8 mouse cellular contexts compared by ENCODE assay signal in genomic region chr2:29889066-29889944, GRCm38 (mm10). TPM values are rescaled to one million over a fixed set of nuclear protein-coding genes. Genes with fewer than 3 reads are reported as not detected.
DNase-seq lines count a peak whose midpoint lies in the region; ATAC-seq lines count a peak whose summit lies in the region.

Gene Odf2 (plus strand): TSS chr2:29889221.

- H3K27ac ChIP-seq in heart, embryonic 14.5 days (replicated peaks in 1 of 2; ENCODE audit: control insufficient read depth in 1 of 2, insufficient read depth in 1 of 2, low read depth in 2 of 2, low read length in 2 of 2): peak within 1 kb of the TSS; percentile 72 to 84
- peak within 1 kb of the TSS; percentile 96 for H3K27ac ChIP-seq in liver, embryonic 13.5 days
- peak within 1 kb of the TSS; percentile 92 for H3K27ac ChIP-seq in stomach, embryonic 16.5 days (ENCODE audit: low read length)

- under 1% methylated on average over 51 of the region's 70 CpGs for WGBS in heart, embryonic 14.5 days
- 1% methylated on average over 70 of the region's 70 CpGs for WGBS in liver, embryonic 13.5 days (ENCODE audit: insufficient replicate concordance)
- WGBS in stomach, embryonic 16.5 days: 1% methylated on average over 70 of the region's 70 CpGs

- H3K27me3 ChIP-seq in heart, embryonic 14.5 days (ENCODE audit: control insufficient read depth, insufficient read depth, low read length): no peaks in the 10 kb centered on the region
- H3K27me3 ChIP-seq in liver, embryonic 13.5 days: peaks cover 10% of the 10 kb centered on the region
- no peaks in the 10 kb centered on the region for H3K27me3 ChIP-seq in stomach, embryonic 16.5 days (ENCODE audit: control insufficient read depth, insufficient read depth, low read length)

- DNase-seq in c-Kit-negative CD71-positive TER-119-positive erythroid progenitor cells, embryonic 14.5 days (ENCODE audit: low read depth, low spot score): peak; percentile 99
- peak; percentile 89 for DNase-seq in fibroblast of lung, adult 2 months (ENCODE audit: low read depth)
- peak; percentile 100 for DNase-seq in kidney, postnatal 14 days
- peak; percentile 100 for DNase-seq in liver, embryonic 13.5 days
- peak; percentile 100 for DNase-seq in neural tube, embryonic 10.5 days (ENCODE audit: extremely low spot score, low spot score)

- H3K4me1 ChIP-seq in heart, embryonic 14.5 days (ENCODE audit: control insufficient read depth in 2 of 2, insufficient read depth in 2 of 2, low read length in 2 of 2): peaks cover 12 to 14% of the 10 kb centered on the region in 2 experiments
- peaks cover 27% of the 10 kb centered on the region for H3K4me1 ChIP-seq in liver, embryonic 13.5 days (replicated peaks)
- peaks cover 16% of the 10 kb centered on the region for H3K4me1 ChIP-seq in stomach, embryonic 16.5 days (ENCODE audit: control insufficient read depth, insufficient read depth, low read length)

- H3K36me3 ChIP-seq in heart, embryonic 14.5 days (ENCODE audit: control insufficient read depth, insufficient read depth, low read length): peaks cover 27% of the 10 kb centered on the region
- peaks cover 31% of the 10 kb centered on the region for H3K36me3 ChIP-seq in liver, embryonic 13.5 days
- peaks cover 21% of the 10 kb centered on the region for H3K36me3 ChIP-seq in stomach, embryonic 16.5 days (ENCODE audit: control insufficient read depth, insufficient read depth, low read length)

- H3K9ac ChIP-seq in heart, embryonic 14.5 days (ENCODE audit: low read length): peak within 1 kb of the TSS; percentile 84
- H3K9ac ChIP-seq in liver, embryonic 13.5 days: peak within 1 kb of the TSS; percentile 96
- H3K9ac ChIP-seq in stomach, embryonic 16.5 days (ENCODE audit: low read length): peak within 1 kb of the TSS; percentile 93

- H3K4me2 ChIP-seq in heart, embryonic 14.5 days (ENCODE audit: low read length): peak within 1 kb of the TSS; percentile 75
- peak within 1 kb of the TSS; percentile 98 for H3K4me2 ChIP-seq in liver, embryonic 13.5 days
- H3K4me2 ChIP-seq in stomach, embryonic 16.5 days (ENCODE audit: low read depth, low read length): peak within 1 kb of the TSS; percentile 98

- H3K9me3 ChIP-seq in heart, embryonic 14.5 days (ENCODE audit: control insufficient read depth, low read length): no peaks in the 10 kb centered on the region
- H3K9me3 ChIP-seq in liver, embryonic 13.5 days (replicated peaks): no peaks in the 10 kb centered on the region
- H3K9me3 ChIP-seq in stomach, embryonic 16.5 days (replicated peaks; ENCODE audit: control insufficient read depth, low read length): no peaks in the 10 kb centered on the region

- peak within 1 kb of the TSS; percentile 63 to 96 for H3K4me3 ChIP-seq in heart, embryonic 14.5 days (ENCODE audit: control insufficient read depth in 1 of 2, insufficient read depth in 1 of 2, low read depth in 1 of 2, low read length in 2 of 2)
- H3K4me3 ChIP-seq in liver, embryonic 13.5 days (replicated peaks): peak within 1 kb of the TSS; percentile 100
- peak within 1 kb of the TSS; percentile 100 for H3K4me3 ChIP-seq in stomach, embryonic 16.5 days (replicated peaks; ENCODE audit: low read length)

- ATAC-seq in CD4-positive, CD25-positive, alpha-beta regulatory T cell, adult 4 months: peak; percentile 94
- peak; percentile 92 for ATAC-seq in heart, embryonic 14.5 days (ENCODE audit: insufficient number of reproducible peaks, insufficient read depth, low FRiP score, low read depth)
- ATAC-seq in liver, embryonic 13.5 days (ENCODE audit: low read depth): peak; percentile 75
- peak; percentile 93 for ATAC-seq in stomach, embryonic 16.5 days (ENCODE audit: insufficient read depth, low FRiP score)

RNA-seq across cellular contexts. Expression of gene Odf2, which starts in this region (rescaled TPM):
- 10 to 100 TPM; 47.1 to 62.9 TPM for polyA plus RNA-seq in CD4-positive, CD25-positive, alpha-beta regulatory T cell, adult 4 months (2017; shearing (Covaris generic))
- polyA plus RNA-seq in heart, embryonic 14.5 days (2014; fragmentation: Nextera tagmentation; extraction: Ambion mirVana): 46.8 and 47.2 TPM in 2 replicates
- 39.5 and 49.9 TPM in 2 replicates for polyA plus RNA-seq in liver, embryonic 13.5 days (2015; fragmentation: Nextera tagmentation; extraction: Ambion mirVana)
- polyA plus RNA-seq in stomach, embryonic 16.5 days (2015; fragmentation: Nextera tagmentation; extraction: Ambion mirVana): 50.9 and 56.1 TPM in 2 replicates

Comparison
In these comparisons a context has a peak if more than half of its experiments do, and no peak if none do; other contexts are left out.
1. Peak in every context shown above with its lines: DNase-seq, ATAC-seq, H3K4me3 ChIP-seq and H3K27ac ChIP-seq.